Mouse (Mus musculus): Measurements from ENCODE around the gene Itgb2. TPM values are rescaled to one million over a fixed set of nuclear protein-coding genes. Genes with fewer than 3 reads are reported as not detected.

The Itgb2 gene
- polyA plus RNA-seq, 1 experiment: 69.1 TPM

DNA sequence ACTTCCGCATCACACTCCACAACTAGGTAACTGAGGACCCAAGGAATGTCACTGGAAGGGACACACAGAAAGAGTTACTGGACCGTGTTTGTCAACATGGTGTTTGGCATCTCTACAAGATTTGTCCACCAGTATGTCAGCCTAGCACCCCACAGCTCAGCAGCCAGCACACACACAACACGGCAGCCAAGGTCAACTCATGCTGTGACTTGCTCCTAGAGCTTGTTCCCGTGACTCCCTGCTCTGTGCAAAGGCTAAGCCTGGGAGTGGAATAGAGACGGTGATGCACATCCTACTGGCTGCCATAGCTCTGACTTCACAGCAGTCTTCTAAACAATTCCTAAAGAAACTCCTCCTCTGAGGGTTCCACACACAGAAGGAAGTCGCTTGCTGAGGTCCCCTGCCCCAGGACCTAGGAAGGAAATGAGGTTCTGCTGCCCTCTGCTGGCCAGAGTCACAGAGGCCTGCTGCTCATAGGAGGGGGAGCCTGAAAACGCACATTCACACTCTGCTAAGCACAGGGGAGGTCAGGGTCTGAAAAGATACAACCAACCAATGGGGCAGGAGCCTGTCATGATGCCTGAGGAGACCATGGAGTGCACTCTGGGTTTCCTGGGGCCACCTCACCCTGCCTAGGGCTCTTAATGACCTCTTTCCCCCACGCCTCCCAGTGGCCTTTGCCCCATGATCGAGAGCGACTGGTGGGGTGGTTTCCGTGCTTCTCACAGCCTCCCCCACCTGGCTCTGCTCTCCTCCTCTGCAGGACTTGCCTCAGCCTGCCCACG, 20.5 kb upstream of the Itgb2 start:
- H3K4me3 ChIP-seq (replicated peaks; ENCODE audit: control insufficient read depth, low read depth, low read length): no peak overlapping the region
- TF ChIP-seq POLR2A (IDR thresholded peaks at IDR 0.05; ENCODE audit: borderline replicate concordance, control insufficient read depth, low read depth, low read length) (no peak), CTCF (IDR thresholded peaks at IDR 0.05; ENCODE audit: control insufficient read depth, insufficient read depth, low read length) (peak; percentile 91)
- WGBS: 60% methylated on average over 12 of the region's 12 CpGs

DNA sequence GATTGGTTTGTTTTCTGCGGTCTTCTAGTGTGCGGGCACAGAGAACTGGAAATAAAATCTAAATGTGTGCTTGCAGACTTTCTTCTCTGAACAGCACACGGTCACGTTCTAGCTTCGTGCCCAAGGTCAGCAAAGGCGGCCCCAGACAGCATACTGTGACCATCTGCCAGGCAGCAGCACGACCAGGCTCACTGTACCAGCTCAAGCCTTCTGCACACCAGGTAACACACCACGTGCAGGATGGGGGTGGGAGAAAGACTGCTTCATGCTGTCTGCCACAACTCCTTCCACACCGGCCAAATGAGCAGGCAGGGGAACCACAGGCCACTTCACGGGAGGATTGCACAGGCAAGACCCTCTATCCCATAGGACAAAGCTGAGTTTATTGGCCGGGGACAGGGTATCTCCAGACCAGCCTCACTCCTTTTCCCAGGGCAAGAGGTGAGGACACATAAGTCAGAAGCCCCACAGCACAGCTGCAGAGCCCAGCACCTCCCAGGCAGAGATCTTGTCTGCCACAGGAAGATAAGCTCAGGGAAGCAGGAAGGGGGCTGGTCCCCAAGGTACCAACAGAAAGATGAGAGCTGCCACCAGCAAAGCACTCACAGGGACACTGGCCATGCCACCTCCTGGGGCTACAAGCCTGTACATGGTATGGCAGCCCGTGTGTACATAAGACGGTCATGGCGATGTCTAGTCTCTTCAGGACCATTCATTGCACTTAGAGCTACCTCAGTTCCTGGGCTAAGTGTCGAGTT, 19.6 kb upstream of the Itgb2 start:
- Histone ChIP-seq H3K4me1 (ENCODE audit: control insufficient read depth, insufficient read depth, low read length) (no peaks in the 10 kb centered on the region; the same call in 1 of the 2 replicates), H3K27ac (ENCODE audit: control insufficient read depth, insufficient read depth, low read depth, low read length, poor library complexity) (no peak overlapping the region), H3K4me3 (replicated peaks; ENCODE audit: control insufficient read depth, low read depth, low read length) (no peak overlapping the region)
- TF ChIP-seq CTCF (IDR thresholded peaks at IDR 0.05; ENCODE audit: control insufficient read depth, insufficient read depth, low read length) (no peak), POLR2A (IDR thresholded peaks at IDR 0.05; ENCODE audit: borderline replicate concordance, control insufficient read depth, low read depth, low read length) (no peak)
- WGBS: 85% methylated on average over 15 of the region's 15 CpGs

More for the DNA sequence above, 20.5 kb upstream of the Itgb2 start:
- H3K27ac ChIP-seq (ENCODE audit: control insufficient read depth, insufficient read depth, low read depth, low read length, poor library complexity): no peak overlapping the region
- H3K4me1 ChIP-seq (ENCODE audit: control insufficient read depth, insufficient read depth, low read length): no peaks in the 10 kb centered on the region; the same call in 1 of the 2 replicates

DNA sequence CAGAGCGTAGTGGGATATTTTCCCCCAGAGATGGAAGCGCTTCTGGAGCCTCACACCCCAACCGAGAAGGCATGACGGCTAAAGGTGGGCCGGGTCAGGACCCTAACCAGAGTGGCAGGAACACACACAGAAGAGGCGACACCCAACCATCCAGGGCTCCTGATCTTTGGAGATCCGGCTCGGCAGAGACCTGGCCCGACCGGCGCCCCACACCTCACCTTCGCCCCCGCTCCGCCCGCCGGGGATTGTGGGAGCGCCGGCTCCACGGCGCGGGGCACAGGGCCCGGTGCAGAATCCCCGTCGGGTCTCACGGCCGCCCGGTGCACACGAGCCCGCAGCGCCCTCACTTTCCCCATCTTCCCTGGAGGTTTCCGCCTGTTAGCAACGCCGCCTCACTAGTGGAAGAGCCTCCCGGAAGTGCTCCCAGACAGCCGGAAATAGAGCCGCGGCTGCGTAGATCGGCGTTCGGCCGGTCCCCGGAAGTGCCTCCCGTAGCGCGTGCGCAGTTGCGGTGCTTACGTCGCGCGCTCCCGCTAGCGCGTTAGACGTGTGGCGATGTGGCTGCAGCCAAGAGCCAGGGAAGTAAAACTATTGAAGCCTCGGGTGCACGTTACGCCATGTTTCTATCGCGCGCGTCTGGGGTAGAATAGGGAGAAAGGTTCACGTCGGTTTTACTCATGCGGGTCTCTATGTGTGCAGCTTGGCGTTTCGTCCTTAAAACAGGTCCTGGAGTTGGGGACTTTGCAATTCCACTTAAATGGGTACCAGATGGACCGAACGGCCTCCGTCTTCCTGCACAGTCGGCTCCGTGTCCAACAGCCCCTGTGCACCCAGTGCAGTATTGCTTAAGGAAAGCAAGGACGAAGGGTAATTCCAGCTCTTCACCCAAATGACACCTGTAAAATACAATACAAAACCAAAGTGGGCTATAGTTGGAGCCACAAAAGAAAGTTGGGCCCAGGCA, 14.4 kb upstream of the Itgb2 start, which contains the start of gene Fam207a:
Gene Fam207a, minus strand, starts transcription at position 401 of the 964 bp plus-strand sequence.
- H3K4me1 ChIP-seq (ENCODE audit: control insufficient read depth, insufficient read depth, low read length): peaks cover 3% of the 10 kb centered on the region; the same call in 1 of the 2 replicates
- 1% methylated on average over 75 of the region's 75 CpGs for WGBS

DNA sequence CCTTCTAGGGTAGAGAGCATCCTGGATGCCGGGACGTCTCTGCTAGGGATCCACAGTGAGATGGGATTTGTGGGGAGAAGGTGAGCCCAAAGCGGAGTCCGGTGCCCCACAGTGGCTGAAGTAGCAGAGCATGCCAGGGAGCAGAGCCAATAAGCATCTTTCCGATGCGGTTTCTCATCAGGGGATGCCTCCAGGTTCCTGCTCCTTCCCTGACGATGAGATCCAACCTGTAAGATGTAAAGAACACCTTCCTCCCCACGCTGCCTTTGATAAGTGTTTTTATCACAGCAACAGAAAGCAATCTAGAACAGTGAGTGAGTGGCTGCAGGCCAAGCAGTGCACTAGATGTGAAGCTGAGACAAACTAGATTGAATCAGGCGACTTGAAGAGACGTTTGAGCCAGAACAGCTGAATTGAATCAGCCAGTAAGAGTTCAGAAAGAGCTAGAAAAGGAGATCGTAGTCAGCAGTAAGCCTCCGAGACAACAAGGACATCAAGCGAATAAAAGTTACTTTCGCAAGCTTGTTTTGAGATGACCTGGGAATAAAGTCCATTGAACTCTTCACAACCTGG, 13.6 kb upstream of the Itgb2 start:
- H3K4me3 ChIP-seq (replicated peaks; ENCODE audit: control insufficient read depth, low read depth, low read length): peak overlapping the region; percentile 87
- H3K27ac ChIP-seq (ENCODE audit: control insufficient read depth, insufficient read depth, low read depth, low read length, poor library complexity): peak overlapping the region; percentile 71
- peaks cover 3% of the 10 kb centered on the region; the same call in 1 of the 2 replicates for H3K4me1 ChIP-seq (ENCODE audit: control insufficient read depth, insufficient read depth, low read length)
- 49% methylated on average over 14 of the region's 14 CpGs for WGBS
- TF ChIP-seq CTCF (IDR thresholded peaks at IDR 0.05; ENCODE audit: control insufficient read depth, insufficient read depth, low read length) (no peak), POLR2A (IDR thresholded peaks at IDR 0.05; ENCODE audit: borderline replicate concordance, control insufficient read depth, low read depth, low read length) (no peak)

More for the DNA sequence above, 14.4 kb upstream of the Itgb2 start, which contains the start of gene Fam207a:
- peak; percentile 86 for TF ChIP-seq POLR2A (IDR thresholded peaks at IDR 0.05; ENCODE audit: borderline replicate concordance, control insufficient read depth, low read depth, low read length)
- TF ChIP-seq CTCF (IDR thresholded peaks at IDR 0.05; ENCODE audit: control insufficient read depth, insufficient read depth, low read length): no peak
- H3K27ac ChIP-seq (ENCODE audit: control insufficient read depth, insufficient read depth, low read depth, low read length, poor library complexity): peak within 1 kb of the TSS; percentile 71
- peak within 1 kb of the TSS; percentile 87 for H3K4me3 ChIP-seq (replicated peaks; ENCODE audit: control insufficient read depth, low read depth, low read length)

DNA sequence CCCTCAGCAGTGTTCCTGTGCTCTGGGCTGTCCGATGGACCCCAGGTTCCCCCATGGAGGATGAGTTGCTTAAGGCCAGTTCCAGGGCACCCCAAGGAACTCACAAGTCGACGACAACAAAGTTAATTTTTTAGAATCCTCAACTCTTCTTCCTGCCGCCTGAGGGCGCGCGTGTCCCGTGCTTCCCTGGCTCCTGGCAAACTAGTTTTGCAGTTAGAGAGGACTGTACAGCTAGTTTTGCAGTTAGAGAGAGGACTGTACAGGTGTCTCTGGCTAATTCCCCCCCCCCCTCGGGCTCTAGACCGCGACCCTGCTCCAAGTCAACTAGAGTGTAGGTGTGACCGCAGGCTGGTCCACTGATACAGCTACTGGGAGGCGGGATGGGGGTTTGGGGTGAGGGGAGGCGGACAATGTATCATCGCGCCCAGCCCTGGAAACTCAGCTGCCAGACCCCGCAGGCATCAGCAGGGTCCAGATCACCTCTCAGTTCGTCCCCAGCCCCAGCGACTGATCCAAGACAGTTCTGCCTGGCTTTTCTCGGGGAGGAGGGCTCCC, 12.9 kb upstream of the Itgb2 start:
- peak overlapping the region; percentile 31; the same call in 1 of the 2 replicates for H3K27ac ChIP-seq (ENCODE audit: control insufficient read depth, insufficient read depth, low read depth, low read length, poor library complexity)
- TF ChIP-seq POLR2A (IDR thresholded peaks at IDR 0.05; ENCODE audit: borderline replicate concordance, control insufficient read depth, low read depth, low read length) (no peak), CTCF (IDR thresholded peaks at IDR 0.05; ENCODE audit: control insufficient read depth, insufficient read depth, low read length) (peak; percentile 97)
- H3K4me1 ChIP-seq (ENCODE audit: control insufficient read depth, insufficient read depth, low read length): peaks cover 5% of the 10 kb centered on the region; the same call in 1 of the 2 replicates
- WGBS: 30% methylated on average over 20 of the region's 20 CpGs
- no peak overlapping the region for H3K4me3 ChIP-seq (replicated peaks; ENCODE audit: control insufficient read depth, low read depth, low read length)

DNA sequence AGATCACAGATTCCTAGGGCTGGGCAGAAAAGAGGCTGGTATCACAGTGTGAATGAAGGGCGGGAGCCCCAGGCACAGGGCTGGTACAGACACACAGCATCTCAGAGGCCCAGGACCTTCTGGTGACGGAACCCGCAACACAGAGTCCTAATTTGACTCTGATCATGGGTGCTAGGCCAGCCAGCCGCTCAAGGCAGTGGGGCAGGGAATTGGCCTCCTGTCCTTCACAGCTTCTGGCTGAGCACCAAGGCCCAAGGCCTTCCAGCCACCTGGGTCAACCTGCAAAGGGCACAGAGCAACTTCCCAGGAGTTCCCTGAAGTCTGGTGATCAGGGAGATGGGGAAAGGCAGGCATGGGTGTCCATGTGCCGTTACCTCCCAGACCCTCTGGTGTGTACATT, 12.3 kb upstream of the Itgb2 start:
- no peak overlapping the region; the same call in 1 of the 2 replicates for H3K27ac ChIP-seq (ENCODE audit: control insufficient read depth, insufficient read depth, low read depth, low read length, poor library complexity)
- H3K4me1 ChIP-seq (ENCODE audit: control insufficient read depth, insufficient read depth, low read length): peaks cover 5% of the 10 kb centered on the region; the same call in 1 of the 2 replicates
- no peak overlapping the region for H3K4me3 ChIP-seq (replicated peaks; ENCODE audit: control insufficient read depth, low read depth, low read length)
- TF ChIP-seq POLR2A (IDR thresholded peaks at IDR 0.05; ENCODE audit: borderline replicate concordance, control insufficient read depth, low read depth, low read length): no peak
- no peak for TF ChIP-seq CTCF (IDR thresholded peaks at IDR 0.05; ENCODE audit: control insufficient read depth, insufficient read depth, low read length)
- 94% methylated on average over 5 of the region's 5 CpGs for WGBS

DNA sequence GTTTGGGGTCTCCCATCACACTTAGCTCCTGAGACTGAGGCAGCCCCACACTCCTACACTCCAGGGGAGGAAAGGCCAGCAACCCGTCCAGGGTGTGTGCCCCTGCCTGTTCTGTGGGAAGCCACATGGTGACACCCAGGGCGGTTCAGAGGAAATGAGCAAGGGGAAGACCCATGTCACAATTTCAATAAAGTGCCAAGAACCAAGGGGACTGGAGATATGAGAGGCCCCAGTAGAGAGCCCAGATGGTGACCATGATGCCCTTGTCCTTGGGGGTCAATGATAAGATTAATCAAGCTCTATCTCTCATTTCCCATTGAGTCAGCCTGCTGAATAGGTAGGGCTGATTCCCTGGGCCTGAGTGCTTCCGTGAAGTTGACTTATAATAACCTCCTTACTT, 10.9 kb upstream of the Itgb2 start:
- Histone ChIP-seq H3K4me3 (replicated peaks; ENCODE audit: control insufficient read depth, low read depth, low read length) (no peak overlapping the region), H3K27ac (ENCODE audit: control insufficient read depth, insufficient read depth, low read depth, low read length, poor library complexity) (peak overlapping the region; percentile 28; the same call in 1 of the 2 replicates), H3K4me1 (ENCODE audit: control insufficient read depth, insufficient read depth, low read length) (peaks cover 6% of the 10 kb centered on the region; the same call in 1 of the 2 replicates)
- 24% methylated on average over 3 of the region's 3 CpGs for WGBS
- TF ChIP-seq CTCF (IDR thresholded peaks at IDR 0.05; ENCODE audit: control insufficient read depth, insufficient read depth, low read length): no peak
- no peak for TF ChIP-seq POLR2A (IDR thresholded peaks at IDR 0.05; ENCODE audit: borderline replicate concordance, control insufficient read depth, low read depth, low read length)

All from bone marrow, adult 2 months (tissue).